Mouse (Mus musculus): ENCODE data around the gene Ly6g6c. TPM values are rescaled to one million over a fixed set of nuclear protein-coding genes. Genes with fewer than 3 reads are reported as not detected.

The Ly6g6c gene
- polyA plus RNA-seq, 1 experiment from 2014 or later: 0.17 TPM

DNA sequence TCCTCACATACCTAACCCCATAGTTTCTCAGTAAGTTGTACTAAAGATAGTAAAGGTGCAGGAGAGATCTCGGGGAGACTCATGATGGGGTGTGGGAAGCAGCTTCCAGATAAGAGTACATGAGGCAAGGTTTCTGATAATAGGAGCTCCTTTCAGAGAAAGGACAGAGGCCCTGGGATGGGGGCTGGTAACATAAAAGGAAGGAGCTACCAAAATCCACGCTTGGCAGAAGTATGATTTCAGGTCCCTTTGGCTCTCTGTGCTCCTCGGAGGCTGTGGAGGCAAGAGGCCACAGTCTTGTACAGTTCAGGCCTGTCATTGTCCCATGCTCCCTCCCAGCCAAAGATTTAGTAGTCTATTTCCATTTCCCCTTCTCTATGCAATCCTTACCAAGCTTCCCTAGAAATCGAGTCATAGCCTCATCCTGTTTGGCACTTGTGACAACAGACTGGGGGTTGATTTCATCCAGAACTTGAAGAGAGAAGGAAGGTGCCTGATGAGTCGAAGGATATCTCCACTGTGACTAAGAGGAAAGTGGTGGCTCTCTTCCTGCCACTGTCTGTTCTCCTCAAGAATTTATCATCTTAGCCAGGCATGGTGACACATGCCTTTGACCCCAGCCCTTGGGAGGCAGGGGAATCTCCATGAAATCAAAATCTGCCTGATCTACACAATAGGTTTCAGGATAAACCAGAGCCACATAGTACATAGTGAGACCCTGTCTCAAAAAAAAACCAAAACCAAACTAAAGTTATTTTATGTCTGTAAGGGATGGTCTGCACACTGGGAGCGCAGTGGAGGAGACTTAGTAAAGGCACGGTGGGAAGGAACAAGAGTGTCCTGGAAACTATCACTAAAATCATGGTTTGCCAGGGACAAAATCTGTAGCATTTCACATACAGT, 20.0 kb upstream of the Ly6g6c start:
- no peak for ATAC-seq (replicated peaks; ENCODE audit: extremely low read depth, insufficient read depth, low FRiP score)
- WGBS: 56% methylated on average over 7 of the region's 7 CpGs
- H3K4me1 ChIP-seq (ENCODE audit: control insufficient read depth, insufficient read depth, low read length): peaks cover 39% of the 10 kb centered on the region

DNA sequence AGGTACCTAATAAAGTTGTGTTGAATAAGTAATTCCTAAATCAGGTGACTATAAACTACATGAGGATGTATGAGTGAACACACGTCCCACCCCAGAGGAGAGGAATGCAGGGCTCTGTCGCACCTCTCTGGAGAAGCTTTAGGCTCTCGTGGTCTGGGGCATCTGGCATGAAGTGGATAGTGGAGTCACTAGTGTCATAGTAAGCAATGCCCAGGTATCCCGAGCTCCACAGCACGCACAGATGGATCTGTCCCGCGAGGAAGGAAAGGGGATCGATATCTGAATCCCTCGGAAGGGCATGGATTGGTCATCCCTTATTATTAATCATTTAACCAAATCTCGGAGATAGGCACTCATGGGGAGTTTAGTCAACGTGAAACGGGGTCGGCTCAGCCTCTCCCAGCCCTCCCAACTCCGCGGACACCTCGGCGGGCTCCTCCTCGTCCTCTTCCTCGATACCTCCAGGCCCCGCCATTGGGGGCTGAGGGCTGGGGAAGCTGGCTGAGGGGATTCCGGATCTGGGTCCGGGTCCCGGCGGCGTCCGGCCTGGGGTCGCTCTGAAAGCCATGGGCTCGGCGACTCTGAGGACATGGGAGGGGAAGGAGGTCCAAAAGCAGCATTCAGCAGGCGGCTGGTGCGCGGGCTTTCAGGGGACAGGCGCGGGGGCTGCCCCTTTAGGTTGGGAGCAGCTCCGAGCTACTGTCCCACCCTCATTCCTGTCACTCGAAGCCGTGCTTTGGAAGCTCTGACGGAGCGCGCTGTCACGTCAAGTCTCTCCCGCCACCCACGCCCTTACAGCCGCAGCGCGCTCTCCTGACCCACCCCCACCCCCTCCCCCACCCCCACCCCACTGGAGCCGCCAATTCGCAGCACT, 19.1 kb upstream of the Ly6g6c start:
- Histone ChIP-seq H3K4me2 (ENCODE audit: low read depth, low read length) (peak overlapping the region; percentile 99), H3K36me3 (ENCODE audit: control insufficient read depth, insufficient read depth) (no peaks in the 10 kb centered on the region), H3K9me3 (replicated peaks; ENCODE audit: control insufficient read depth, low read length) (no peaks in the 10 kb centered on the region), H3K4me1 (ENCODE audit: control insufficient read depth, insufficient read depth, low read length) (peaks cover 39% of the 10 kb centered on the region), H3K4me3 (ENCODE audit: low read length) (peak overlapping the region; percentile 72), H3K9ac (ENCODE audit: low read length) (peak overlapping the region; percentile 96), H3K27ac (ENCODE audit: low read length) (peak overlapping the region; percentile 94), H3K27me3 (ENCODE audit: control insufficient read depth, insufficient read depth, low read length) (no peaks in the 10 kb centered on the region)
- ATAC-seq (replicated peaks; ENCODE audit: extremely low read depth, insufficient read depth, low FRiP score): no peak
- 2% methylated on average over 46 of the region's 48 CpGs for WGBS

More for the DNA sequence above, 20.0 kb upstream of the Ly6g6c start:
- Histone ChIP-seq H3K36me3 (ENCODE audit: control insufficient read depth, insufficient read depth) (no peaks in the 10 kb centered on the region), H3K9ac (ENCODE audit: low read length) (peak overlapping the region; percentile 96), H3K27me3 (ENCODE audit: control insufficient read depth, insufficient read depth, low read length) (no peaks in the 10 kb centered on the region), H3K4me3 (ENCODE audit: low read length) (peak overlapping the region; percentile 72), H3K4me2 (ENCODE audit: low read depth, low read length) (peak overlapping the region; percentile 99), H3K9me3 (replicated peaks; ENCODE audit: control insufficient read depth, low read length) (no peaks in the 10 kb centered on the region), H3K27ac (ENCODE audit: low read length) (peak overlapping the region; percentile 94)

DNA sequence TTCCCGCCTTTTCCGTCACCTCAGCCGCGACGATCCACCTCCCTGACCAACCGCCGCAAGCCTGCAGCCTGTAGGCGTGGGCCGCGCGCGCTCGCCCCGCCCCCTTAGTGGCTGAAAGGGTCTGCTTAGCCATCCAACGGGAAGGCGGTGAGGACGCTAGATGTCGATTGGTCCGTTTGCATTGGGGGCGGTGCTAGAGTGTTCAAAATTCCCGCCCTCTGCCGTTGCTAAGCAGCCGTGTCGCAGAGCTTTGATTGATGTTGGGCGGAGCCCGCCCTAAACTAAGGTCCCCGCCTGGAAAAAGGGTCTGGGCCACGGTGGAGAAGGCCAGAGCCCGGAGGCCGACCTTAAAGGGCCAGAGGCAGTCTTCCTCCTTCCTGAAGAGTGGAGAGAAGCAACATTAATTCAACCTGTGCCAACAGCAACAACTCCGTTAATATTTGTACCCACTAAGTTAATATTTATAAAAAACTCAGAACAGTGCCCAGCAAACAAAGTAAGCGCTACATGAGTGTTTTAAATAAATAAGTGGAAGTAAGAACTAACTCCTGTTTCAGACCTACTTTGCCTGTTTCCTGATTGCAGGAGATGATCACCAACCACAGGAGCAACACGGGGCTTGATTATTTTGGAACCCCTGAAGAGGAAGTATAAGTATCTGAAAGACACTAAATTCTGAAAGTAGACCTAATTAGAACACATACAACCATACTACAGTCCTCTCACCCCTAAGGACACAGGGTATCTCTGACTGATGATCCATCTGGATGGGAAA, 18.3 kb upstream of the Ly6g6c start, which contains the start of gene Msh5:
Gene Msh5, minus strand, starts transcription at position 65 of the 775 bp plus-strand sequence.
- H3K9ac ChIP-seq (ENCODE audit: low read length): peak within 1 kb of the TSS; percentile 96
- H3K36me3 ChIP-seq (ENCODE audit: control insufficient read depth, insufficient read depth): no peaks in the 10 kb centered on the region
- H3K27ac ChIP-seq (ENCODE audit: low read length): peak within 1 kb of the TSS; percentile 98
- WGBS: 3% methylated on average over 33 of the region's 33 CpGs
- ATAC-seq (replicated peaks; ENCODE audit: extremely low read depth, insufficient read depth, low FRiP score): peak; percentile 94
- H3K4me1 ChIP-seq (ENCODE audit: control insufficient read depth, insufficient read depth, low read length): peaks cover 39% of the 10 kb centered on the region
- peak within 1 kb of the TSS; percentile 72 for H3K4me3 ChIP-seq (ENCODE audit: low read length)
- no peaks in the 10 kb centered on the region for H3K27me3 ChIP-seq (ENCODE audit: control insufficient read depth, insufficient read depth, low read length)
- H3K4me2 ChIP-seq (ENCODE audit: low read depth, low read length): peak within 1 kb of the TSS; percentile 99
- no peaks in the 10 kb centered on the region for H3K9me3 ChIP-seq (replicated peaks; ENCODE audit: control insufficient read depth, low read length)

DNA sequence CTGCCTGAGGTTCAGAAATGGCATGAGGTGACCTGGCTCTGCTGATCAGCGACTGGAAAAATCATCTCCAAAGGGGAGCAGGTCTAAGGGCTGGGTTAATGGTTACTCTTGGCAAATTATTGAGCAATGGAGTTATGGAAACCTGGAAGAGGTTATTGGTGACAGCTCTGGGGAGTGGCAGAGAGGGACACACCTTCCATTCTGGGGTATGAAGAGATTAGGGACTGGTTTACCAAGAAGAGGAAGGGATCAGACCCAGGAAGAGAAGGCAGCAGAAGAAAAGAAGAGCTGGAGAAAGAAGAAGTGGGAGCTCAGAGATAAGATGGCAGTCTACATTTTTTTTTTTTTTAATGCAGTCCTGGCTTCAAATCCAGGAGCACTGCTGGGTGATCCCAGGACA, 17.5 kb upstream of the Ly6g6c start:
- Histone ChIP-seq H3K4me1 (ENCODE audit: control insufficient read depth, insufficient read depth, low read length) (peaks cover 46% of the 10 kb centered on the region), H3K9ac (ENCODE audit: low read length) (peak overlapping the region; percentile 23)
- 25% methylated on average over 1 of the region's 1 CpGs for WGBS

DNA sequence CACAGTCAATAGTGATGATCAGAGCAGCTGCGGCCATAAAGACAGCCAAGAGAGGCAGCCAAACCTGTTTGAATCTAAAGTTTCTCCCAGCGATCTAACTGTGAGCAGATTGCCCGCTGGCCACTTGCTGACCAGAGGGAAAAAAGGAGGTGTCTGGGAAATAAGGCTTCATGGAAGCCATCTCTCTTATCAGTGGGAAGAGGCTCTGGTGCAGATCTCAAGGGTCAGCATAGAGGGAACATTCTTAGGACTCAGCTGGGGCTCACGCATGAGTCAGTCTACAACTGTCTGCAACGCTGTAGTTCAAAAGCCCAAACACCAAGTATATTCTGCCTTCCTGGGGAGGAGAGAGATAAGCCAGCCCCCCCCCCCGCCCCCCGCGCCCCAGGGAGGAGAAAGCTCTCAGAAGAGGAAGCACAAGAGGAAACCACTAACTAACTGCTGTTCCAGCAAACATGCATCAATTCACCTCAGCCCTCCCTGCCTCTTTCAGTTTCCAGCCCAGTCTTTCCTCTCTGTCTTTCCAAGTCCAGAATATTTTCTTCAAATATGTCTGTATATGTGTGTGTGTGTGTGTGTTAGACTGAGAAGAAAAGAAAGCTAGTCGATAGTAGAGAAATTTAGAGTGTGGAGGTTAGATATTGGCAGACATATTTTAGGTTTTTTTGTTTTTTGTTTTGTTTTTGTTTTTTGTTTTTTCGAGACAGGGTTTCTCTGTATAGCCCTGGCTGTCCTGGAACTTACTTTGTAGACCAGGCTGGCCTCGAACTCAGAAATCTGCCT, 16.8 kb upstream of the Ly6g6c start:
- no peak for ATAC-seq (replicated peaks; ENCODE audit: extremely low read depth, insufficient read depth, low FRiP score)
- Histone ChIP-seq H3K9ac (ENCODE audit: low read length) (peak overlapping the region; percentile 23), H3K27ac (ENCODE audit: low read length) (peak overlapping the region; percentile 98), H3K27me3 (ENCODE audit: control insufficient read depth, insufficient read depth, low read length) (no peaks in the 10 kb centered on the region), H3K4me2 (ENCODE audit: low read depth, low read length) (peak overlapping the region; percentile 85), H3K4me3 (ENCODE audit: low read length) (no peak overlapping the region), H3K4me1 (ENCODE audit: control insufficient read depth, insufficient read depth, low read length) (peaks cover 50% of the 10 kb centered on the region), H3K36me3 (ENCODE audit: control insufficient read depth, insufficient read depth) (peaks cover 8% of the 10 kb centered on the region), H3K9me3 (replicated peaks; ENCODE audit: control insufficient read depth, low read length) (no peaks in the 10 kb centered on the region)
- WGBS: 22% methylated on average over 11 of the region's 11 CpGs

More for the DNA sequence above, 17.5 kb upstream of the Ly6g6c start:
- H3K9me3 ChIP-seq (replicated peaks; ENCODE audit: control insufficient read depth, low read length): no peaks in the 10 kb centered on the region
- ATAC-seq (replicated peaks; ENCODE audit: extremely low read depth, insufficient read depth, low FRiP score): no peak
- peak overlapping the region; percentile 27 for H3K4me2 ChIP-seq (ENCODE audit: low read depth, low read length)
- H3K36me3 ChIP-seq (ENCODE audit: control insufficient read depth, insufficient read depth): peaks cover 1% of the 10 kb centered on the region
- H3K4me3 ChIP-seq (ENCODE audit: low read length): no peak overlapping the region
- no peaks in the 10 kb centered on the region for H3K27me3 ChIP-seq (ENCODE audit: control insufficient read depth, insufficient read depth, low read length)
- peak overlapping the region; percentile 98 for H3K27ac ChIP-seq (ENCODE audit: low read length)

DNA sequence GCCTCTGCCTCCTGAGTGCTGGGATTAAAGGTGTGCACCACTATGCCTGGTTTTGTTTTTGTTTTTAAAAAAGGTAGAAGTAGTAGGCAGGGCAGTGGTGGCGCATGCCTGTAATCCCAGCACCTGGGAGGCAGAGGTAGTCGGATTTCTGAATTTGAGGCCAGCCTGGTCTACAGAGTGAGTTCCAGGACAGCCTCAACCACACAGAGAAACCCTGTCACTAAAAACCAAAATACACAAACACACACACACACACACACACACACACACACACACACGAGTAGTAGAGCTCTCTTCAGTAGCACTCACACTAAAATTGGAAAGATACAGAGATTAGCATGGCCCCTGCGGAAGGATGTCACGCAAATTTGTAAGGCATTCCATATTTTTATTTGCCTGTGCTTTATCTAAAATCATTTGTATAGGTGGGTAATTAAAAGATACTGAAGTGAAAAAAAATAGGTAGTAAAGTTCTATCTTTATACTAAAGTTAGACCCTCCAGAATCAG, 16.2 kb upstream of the Ly6g6c start:
- H3K4me2 ChIP-seq (ENCODE audit: low read depth, low read length): peak overlapping the region; percentile 85
- peak overlapping the region; percentile 88 for H3K4me3 ChIP-seq (ENCODE audit: low read length)
- H3K9ac ChIP-seq (ENCODE audit: low read length): peak overlapping the region; percentile 89
- peak overlapping the region; percentile 98 for H3K27ac ChIP-seq (ENCODE audit: low read length)
- peaks cover 48% of the 10 kb centered on the region for H3K4me1 ChIP-seq (ENCODE audit: control insufficient read depth, insufficient read depth, low read length)
- H3K36me3 ChIP-seq (ENCODE audit: control insufficient read depth, insufficient read depth): peaks cover 14% of the 10 kb centered on the region
- no peaks in the 10 kb centered on the region for H3K27me3 ChIP-seq (ENCODE audit: control insufficient read depth, insufficient read depth, low read length)
- ATAC-seq (replicated peaks; ENCODE audit: extremely low read depth, insufficient read depth, low FRiP score): no peak
- H3K9me3 ChIP-seq (replicated peaks; ENCODE audit: control insufficient read depth, low read length): no peaks in the 10 kb centered on the region
- WGBS: 53% methylated on average over 5 of the region's 5 CpGs

DNA sequence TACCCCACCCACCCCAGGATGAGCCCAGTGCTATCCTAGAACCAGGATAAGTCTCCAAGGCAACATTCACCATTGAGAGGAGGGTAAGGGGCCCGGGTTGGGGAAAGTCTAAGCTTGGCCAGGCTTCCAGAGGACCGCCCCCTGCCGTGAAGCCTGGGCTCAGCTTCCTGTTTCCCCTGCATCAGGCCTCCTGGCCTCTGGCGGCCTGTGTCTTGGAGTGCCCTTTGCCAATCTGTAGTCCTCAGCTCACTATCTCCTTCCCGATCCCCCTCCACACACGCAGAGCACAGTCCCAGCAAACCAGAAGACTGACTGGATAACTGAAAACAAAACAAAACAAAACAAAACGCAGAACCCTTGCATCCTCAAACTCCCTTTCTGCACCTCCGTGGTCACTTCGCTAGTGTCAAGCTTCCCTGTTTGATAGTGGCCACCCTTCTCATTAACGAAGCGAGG, 15.6 kb upstream of the Ly6g6c start, which contains the start of gene Clic1:
Gene Clic1, plus strand, starts transcription at position 406 of the 456 bp plus-strand sequence.
- Histone ChIP-seq H3K9me3 (replicated peaks; ENCODE audit: control insufficient read depth, low read length) (no peaks in the 10 kb centered on the region), H3K27me3 (ENCODE audit: control insufficient read depth, insufficient read depth, low read length) (no peaks in the 10 kb centered on the region), H3K36me3 (ENCODE audit: control insufficient read depth, insufficient read depth) (peaks cover 20% of the 10 kb centered on the region), H3K4me1 (ENCODE audit: control insufficient read depth, insufficient read depth, low read length) (peaks cover 47% of the 10 kb centered on the region), H3K4me3 (ENCODE audit: low read length) (peak within 1 kb of the TSS; percentile 88), H3K9ac (ENCODE audit: low read length) (peak within 1 kb of the TSS; percentile 89), H3K4me2 (ENCODE audit: low read depth, low read length) (peak within 1 kb of the TSS; percentile 85), H3K27ac (ENCODE audit: low read length) (peak within 1 kb of the TSS; percentile 98)
- WGBS: under 1% methylated on average over 11 of the region's 11 CpGs
- ATAC-seq (replicated peaks; ENCODE audit: extremely low read depth, insufficient read depth, low FRiP score): peak; percentile 25
